ENCODE assay signal across 15 mouse cellular contexts in genomic region chr15:81939774-81940173, GRCm38 (mm10). TPM values are rescaled to one million over a fixed set of nuclear protein-coding genes. Genes with fewer than 3 reads are reported as not detected.
"Had no signal": no experiment of that assay in that cellular context is flagged by ENCODE, and none has a peak within 500 bp of the region (broad histone marks: within the 10 kb centered on the region; RNA-seq: fewer than 3 reads in every experiment).

No protein-coding gene starts in this region.

- ATAC-seq: midbrain, embryonic 13.5 days had no signal

- DNase-seq: kidney, adult 11 months; kidney, adult 9 months; kidney, postnatal 36 days; lung, embryonic 14.5 days; lung, postnatal 14 days; thymus, postnatal 4 days had no signal

- H3K4me3 ChIP-seq: limb, embryonic 15.5 days; midbrain, embryonic 13.5 days; neural tube, embryonic 15.5 days had no signal

- H3K9me3 ChIP-seq: limb, embryonic 15.5 days; midbrain, embryonic 13.5 days; neural tube, embryonic 15.5 days had no signal

- H3K27me3 ChIP-seq: limb, embryonic 15.5 days; midbrain, embryonic 13.5 days; neural tube, embryonic 15.5 days had no signal

- H3K9ac ChIP-seq: limb, embryonic 15.5 days; lung, embryonic 14.5 days; midbrain, embryonic 13.5 days; neural tube, embryonic 15.5 days had no signal

- H3K36me3 ChIP-seq: limb, embryonic 15.5 days; midbrain, embryonic 13.5 days had no signal

- H3K27ac ChIP-seq: kidney, postnatal 0 days; limb, embryonic 15.5 days; macrophage; midbrain, embryonic 13.5 days; stomach, postnatal 0 days had no signal

- H3K4me2 ChIP-seq: limb, embryonic 15.5 days; lung, embryonic 14.5 days; midbrain, embryonic 13.5 days had no signal

RNA-seq across cellular contexts. Expression of gene 1700029P11Rik, which starts 40.6 kb away (rescaled TPM):
- polyA plus RNA-seq: kidney, postnatal 0 days; limb, embryonic 11.5 days; limb, embryonic 15.5 days; lung, embryonic 14.5 days; macrophage; midbrain, embryonic 13.5 days; midbrain, postnatal 0 days; neural tube, embryonic 11.5 days; neural tube, embryonic 15.5 days; stomach, postnatal 0 days had no signal
